Mouse (Mus musculus): ENCODE data around the gene Ctsa.
A peak's percentile ranks its signal among the peaks of the same experiment; 100 is the strongest.
"Not testable (repeated sequence)": the region's sequence is repeated elsewhere in the genome, so short reads cannot be mapped to it uniquely, and the experiment has no call there.

The Ctsa gene

DNA sequence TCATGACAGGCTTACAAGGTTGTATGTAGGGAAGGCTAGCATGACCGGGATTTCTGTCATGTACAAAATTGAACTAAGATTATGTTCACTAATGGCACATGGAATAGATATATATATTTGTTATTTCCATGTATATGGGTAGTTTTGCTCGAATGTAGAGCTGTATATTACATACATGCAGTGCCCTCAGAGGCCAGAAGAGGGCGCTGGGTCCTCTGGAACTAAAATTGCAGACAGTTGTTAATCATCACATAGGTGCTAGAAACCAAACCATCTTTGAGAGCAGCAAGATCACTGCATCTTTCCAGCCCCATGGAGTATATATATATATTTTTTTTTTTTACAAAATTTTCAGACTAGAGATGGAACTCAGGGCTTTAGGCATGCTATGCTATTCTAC, 13.1 kb downstream of the Ctsa start:
- peak; percentile 63 for DNase-seq (ENCODE audit: low read depth, low spot score)

DNA sequence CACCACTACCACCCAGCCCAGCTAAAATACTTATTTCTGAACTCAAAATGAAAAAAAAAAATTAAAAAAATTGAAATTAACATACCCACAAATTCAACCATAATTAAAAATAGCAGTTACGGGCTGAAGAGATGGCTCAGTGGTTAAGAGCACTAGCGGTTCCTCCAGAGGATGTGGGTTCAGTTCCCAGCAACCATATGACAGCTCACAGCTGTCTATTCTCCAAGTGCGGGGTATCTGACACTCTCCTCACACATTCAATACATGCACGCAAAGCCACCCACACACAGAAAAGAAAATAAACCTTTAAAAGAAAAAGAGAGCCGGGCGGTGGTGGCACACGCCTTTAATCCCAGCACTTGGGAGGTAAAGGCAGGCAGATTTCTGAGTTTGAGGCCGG, 17.4 kb downstream of the Ctsa start:
- DNase-seq (ENCODE audit: low read depth, low spot score), result no peak

DNA sequence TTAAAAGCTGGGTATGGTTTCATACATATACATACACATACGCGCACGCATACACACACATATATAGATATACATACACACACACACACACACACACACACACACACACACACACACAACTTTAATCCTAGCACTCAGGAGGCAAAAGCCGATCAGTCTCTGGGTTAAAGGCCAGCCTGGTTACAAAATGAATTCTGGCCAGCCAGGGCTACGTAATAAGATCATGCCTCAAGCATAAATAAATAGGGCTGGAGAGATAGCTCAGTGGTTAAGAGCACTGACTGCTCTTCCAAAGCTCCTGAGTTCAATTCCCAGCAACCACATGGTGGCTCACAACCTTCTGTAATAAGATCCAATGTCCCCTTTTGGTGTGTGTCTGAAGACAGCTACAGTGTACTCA, 22.9 kb downstream of the Ctsa start:
- not testable (repeated sequence) for DNase-seq (ENCODE audit: low read depth, low spot score)

DNA sequence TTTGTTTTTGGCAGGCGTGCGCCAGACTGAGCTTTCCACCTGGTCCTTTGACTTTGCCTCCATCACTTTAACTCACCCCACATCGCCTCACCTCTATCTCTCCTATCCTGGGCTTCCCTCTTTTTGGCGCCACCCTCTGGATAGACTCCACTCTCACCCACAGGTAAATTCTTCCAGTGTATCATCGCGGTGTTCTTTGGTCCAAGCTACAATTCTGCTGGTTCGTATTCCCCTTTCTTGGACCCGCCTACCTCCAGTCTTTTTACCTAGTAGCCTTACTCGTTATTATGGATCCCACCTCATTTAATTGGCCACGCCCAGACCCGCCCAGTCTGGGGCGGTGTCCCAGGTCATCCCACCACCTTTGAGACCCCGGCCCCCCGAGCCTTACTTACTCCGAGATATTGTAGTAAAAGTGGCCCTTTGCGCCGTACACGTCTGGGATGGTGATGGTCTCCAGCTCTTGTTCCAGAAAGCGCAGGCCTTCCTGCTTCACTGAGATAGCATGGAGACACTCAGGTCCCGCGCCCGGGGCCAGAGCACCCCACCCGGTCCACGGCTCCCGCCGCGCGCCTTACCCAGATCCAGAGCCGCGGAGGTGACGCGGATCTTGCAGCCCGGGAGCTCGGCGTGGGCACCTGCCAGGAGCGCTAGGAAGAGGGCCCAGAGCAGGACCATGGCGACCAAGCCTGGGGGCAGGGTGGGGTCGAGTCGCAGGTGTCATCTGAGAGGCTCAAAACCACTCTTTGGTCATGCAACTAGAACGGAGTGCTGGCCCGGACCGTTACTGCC, 23.8 kb downstream of the Ctsa start:
- DNase-seq (ENCODE audit: low read depth, low spot score), result peak; percentile 91

DNA sequence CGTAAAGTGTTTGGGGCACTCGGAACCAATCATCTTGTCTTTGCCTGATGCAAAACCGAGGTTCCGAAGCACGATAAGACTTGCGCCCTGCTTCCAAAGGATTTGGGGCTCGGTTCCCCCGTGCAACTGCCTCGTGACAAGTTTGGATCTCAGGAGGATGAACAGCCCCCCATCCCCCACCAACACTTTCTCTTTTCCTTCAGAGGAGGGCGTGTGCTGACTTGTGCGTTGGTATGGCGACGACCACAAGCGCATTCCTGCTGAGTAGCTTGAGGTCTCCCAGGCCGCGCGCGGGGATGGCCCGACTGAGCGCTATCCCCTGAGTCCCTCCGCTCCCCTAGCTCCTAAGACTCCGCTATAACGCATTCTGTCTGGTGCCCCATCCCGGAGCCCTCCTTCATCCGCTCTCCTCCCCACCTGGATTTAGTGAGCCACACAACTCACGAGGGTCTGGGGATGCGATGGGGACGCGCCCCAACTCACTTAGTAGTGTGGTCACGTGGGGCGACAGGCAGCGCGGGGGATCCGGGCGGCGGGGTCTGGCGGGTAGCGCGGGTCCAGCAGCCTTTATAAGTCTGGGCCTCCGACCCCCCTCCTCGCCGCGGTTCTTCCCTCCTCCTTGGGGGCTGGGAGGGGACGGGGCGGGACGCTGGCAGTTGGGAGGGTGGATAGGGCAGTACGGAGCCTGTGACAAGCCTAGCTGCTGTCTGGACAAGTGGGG, 24.6 kb downstream of the Ctsa start, which contains the start of gene Pltp:
Pltp (minus strand) TSS at position 611 of the 721 bp plus-strand sequence.
- DNase-seq (ENCODE audit: low read depth, low spot score), result peak; percentile 96

DNA sequence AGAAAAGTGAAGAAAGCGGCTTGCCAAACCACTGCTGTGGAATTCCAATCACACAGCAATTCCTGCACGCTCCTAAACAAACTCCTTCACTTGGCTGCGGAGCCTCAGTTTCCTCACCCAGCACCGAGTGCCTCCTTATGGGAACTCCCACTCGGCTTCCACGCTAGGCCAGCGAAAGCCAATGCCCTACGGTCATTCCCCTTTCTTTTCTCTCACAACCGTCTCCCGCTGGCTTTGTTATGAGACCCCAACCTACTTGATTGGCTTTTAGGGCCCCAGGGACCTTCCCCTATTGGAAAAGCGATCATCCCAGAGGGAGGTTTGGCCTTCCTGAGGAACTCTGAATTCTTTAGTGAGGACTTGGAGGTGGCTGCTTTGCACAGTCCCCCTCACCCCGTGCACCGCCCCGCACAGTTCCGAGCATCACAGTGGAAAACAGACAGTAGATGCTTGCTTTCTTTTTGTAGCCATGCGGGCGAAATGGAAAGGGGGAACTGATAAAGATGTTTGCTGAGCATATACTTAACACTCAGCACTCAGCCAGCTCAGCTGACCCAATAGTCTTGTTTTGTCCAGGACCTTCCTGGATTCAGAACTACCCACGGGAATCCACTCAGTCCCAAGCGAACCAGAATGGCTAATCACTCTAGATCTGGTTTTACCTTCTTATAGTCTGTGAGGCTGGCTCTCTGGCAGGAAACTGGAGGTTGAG, 25.3 kb downstream of the Ctsa start:
- DNase-seq (ENCODE audit: low read depth, low spot score), result peak; percentile 83

DNA sequence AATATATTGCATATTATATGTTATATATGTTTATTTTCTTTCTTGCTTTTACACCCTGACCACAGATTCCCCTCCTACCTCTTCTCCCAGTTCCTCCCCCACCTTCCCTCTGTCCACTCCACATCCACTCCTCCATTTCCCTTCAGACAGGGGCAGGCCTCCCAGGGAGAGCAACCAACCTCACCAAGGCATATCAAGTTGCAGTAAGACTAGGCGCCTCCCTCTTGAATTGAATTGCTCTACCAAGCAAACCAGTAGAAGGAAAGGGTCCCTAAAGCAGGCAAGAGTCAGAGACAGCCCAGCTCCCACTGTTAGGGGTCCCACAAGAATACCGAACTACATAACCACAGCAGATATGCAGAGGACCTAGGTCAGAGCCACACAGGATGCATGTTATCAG, 26.5 kb downstream of the Ctsa start:
- no peak for DNase-seq (ENCODE audit: low read depth, low spot score)

DNA sequence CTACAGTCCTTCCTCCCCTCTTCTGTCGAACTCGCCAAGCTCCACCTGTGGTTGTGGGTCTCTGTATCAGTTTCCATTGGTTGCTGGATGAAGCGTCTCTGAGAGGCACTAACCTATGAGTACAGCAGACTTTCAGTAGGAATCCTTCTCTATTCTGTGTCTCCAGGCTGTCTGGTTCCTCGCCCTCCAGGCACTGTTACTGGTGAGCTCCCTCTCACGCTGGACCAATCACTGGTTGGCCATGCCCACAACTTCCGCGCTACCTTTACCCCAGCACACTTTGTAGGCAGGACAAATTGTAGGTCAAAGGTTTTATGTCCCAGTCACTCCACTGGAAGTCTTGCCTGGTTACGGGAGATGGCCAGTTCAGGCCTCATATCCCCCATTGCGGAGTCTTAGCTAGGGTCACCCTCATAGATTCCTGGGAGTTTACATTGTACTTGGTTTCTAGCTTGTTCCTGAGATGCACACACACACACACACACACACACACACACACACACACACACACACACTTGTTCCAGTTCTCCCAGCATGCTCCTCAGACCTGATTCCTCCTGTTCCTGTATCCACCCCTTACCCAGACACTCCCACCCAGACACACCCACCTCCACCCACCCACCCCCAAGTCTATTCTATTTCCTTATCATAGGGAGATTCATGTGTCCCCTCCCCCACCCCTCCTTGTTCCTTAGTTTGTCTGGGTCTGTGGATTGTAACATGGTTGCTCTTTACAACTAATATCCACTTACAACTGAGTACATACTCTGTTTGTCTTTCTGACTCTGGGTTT, 27.2 kb downstream of the Ctsa start:
- DNase-seq (ENCODE audit: low read depth, low spot score), result peak; percentile 62

DNA sequence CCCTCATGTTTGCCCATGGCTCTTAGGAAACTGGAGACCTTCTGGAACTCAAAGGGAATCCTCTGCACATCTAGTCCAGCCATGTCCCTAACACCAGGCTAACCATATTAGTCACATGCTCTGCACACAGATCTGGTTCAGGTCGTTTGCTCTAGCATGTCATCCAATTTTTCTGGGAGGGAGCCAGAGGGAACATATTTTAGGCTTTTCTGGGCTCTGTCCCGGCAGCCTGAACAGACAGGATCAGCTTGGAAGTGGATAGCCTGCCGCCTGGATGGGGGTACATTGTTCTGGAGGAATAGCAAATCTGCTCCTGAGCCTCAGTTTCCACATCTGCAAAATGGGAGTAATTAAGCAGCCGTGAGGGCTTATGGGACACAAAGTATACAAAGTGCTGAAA, 28.4 kb downstream of the Ctsa start:
- no peak for DNase-seq (ENCODE audit: low read depth, low spot score)

DNA sequence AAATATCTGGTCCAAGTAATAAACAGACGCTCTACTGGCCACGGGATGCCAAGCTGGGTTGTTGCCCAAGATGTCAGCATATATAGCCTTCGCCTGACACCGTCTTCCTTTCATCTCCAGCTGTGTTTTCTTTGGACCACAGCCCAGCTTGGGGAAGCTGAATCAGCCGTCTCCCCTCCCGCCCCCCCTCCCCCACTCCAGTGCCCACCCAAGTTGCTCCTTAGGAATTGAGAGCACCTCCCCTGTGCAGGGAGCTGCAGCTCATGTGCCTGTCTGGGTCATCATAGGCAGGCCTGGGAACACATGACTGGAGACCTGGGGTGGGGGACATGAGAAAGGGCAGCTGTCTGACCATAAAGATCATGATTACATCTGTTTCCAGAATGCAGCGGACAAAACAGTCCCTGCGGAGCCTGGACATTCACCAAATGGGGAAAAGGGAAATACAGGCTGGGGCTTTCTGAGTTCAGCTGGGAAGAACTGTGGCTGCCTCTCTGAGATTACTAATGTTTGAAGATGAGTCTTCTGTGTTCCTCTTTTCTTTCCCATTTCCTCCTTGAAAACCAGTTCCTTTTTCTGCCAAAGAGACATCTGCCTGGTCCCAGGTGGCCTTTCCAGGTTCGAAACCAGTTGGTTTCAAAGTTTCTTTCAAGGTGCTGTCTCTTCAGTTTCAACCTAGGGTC, 29.6 kb downstream of the Ctsa start:
- DNase-seq (ENCODE audit: low read depth, low spot score), result no peak

DNA sequence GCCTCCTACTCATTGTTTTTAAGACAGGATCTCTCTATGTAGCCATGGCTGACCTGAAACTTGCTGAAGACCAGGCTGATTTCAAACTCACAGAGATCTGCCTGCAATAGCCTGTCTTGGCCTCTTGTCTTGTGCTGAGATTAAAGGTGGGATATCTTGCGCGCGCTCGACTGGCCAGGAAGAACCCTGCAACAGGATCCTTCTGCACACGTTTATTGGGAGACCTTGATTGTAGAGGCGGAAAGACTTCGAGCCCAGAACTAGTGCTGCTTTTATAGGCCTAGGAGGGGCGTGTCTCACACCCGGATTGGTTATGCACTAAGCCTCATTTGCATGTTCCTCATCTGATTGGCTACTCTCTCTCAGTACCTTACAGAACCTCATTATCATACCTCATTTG, 30.7 kb downstream of the Ctsa start:
- peak; percentile 46 for DNase-seq (ENCODE audit: low read depth, low spot score)

DNA sequence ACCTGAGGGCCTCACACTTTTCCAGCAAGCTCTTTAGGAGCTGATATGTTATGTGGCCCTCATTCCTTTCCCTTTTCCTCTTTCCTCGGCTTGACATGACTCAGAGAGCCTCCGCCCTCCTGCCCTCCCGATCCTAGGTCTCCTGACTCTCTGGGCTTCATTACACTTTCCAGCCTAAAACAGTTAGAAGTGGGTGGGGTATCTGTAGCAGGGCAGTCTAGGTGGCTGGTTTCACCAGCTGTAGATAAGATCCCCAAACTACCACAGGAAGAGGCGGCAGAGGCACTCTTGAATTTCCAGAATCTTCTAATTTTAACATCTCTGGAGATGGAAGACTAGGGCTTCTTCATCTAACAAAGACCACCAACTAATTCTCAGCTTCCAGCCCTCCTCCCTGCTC, 31.9 kb downstream of the Ctsa start:
- no peak for DNase-seq (ENCODE audit: low read depth, low spot score)

DNA sequence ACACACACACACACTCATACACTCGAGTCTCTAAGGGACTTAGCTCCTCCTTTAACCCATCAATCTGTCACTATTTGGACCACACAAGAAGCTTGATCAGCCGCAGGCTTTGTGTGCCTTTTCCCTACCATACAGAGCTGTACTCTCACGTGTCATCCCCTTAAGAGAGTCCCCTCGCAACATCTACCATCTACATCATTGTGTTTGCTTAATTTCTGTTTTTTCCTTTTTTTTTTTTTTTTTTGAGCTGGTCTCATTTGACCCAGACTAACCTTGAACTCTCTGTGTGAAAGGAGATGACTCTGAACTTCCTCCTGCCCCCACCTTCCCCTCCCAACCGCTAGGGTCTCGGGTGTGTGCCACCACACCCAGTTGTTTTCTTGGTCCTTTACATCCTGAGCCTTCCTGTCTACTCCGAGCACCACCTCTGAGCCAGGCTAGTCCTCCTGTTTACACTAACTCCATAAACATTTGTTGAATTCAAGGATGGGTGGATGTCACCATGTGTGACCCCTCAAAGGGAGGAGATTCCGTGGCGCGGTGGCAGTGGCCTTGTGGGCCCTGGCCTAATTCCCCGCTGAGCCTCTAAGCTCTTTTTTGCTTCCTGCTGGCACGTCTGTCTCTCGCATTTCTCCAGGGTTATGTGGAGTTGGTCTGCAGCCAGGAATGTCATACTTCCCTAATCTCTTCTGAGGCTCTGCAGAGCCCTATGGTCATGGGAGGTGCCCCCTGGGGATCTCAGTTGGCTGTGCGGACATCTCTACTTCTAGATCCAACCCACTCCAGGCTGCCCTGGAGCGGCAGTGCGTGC, 34.3 kb downstream of the Ctsa start:
- DNase-seq (ENCODE audit: low read depth, low spot score), result peak; percentile 94

DNA sequence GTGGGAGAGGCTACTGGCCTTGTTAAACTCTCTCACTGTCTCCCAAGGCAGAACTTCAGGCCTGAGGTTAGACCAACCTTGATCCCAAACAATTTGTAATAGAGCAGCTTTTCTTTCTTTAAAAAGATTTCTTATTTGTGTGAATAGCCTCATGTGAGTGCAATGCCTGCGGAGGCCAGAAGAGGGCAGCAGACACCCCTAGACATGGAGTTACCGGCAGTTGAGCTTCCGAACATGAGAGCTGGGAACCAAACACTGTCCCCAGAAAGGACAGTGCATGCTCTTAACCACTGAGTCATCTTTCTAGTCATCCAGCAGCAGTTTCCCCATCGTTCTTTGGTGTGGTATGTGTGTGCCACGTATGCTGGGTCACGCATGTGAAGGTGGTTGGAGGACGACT, 34.9 kb downstream of the Ctsa start:
- peak; percentile 88 for DNase-seq (ENCODE audit: low read depth, low spot score)

DNA sequence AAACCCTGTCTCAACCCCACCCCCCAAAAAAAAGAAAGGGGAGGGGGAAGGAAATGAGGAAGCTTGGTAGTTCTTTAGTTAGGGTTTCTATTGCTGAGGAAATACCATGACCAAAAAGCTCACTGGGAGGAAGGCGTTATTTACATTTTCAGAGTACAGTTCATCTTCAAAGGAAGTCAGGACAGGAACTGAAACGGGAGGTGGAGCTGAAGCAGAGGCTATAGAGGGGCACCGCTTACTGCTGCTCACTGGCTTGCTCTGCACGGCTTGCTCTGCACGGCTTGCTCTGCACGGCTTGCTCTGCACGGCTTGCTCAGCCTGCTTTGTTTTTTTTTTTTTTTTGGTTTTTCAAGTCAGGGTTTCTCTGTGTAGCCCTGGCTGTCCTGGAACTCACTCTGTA, 35.8 kb downstream of the Ctsa start:
- no peak for DNase-seq (ENCODE audit: low read depth, low spot score)

DNA sequence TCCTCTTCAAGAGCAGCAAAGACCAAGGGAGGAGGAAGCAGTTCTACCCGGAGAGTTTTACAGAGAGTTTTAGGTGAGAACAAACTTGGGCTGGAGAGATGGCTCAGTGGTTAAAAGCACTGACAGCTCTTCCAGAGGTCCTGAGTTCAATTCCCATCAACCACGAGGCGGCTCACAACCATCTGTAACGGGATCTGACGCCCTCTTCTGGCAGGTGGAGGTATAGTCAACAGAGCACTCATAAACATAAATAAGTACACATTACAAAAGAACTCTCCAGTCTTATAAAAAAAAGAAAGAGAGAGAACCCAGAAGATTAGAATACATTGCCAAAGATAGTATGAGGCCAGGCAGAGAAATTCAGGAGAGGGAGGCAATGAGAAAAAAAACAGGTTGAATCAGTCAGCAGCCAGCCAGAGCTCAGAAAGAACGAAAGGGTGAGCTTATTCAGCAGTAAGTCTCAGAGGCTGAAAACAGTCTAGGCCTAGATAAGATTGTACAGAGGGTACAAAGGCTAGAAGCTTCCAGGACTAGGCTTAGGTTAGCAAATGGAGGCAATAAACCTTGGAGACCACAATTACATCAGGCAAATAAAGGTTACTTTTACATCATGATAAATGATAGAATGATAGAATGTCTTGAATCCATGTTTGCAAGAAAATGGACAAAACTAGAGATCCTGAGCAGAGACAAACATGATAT, 39.1 kb downstream of the Ctsa start:
- DNase-seq (ENCODE audit: low read depth, low spot score), result peak; percentile 65

DNA sequence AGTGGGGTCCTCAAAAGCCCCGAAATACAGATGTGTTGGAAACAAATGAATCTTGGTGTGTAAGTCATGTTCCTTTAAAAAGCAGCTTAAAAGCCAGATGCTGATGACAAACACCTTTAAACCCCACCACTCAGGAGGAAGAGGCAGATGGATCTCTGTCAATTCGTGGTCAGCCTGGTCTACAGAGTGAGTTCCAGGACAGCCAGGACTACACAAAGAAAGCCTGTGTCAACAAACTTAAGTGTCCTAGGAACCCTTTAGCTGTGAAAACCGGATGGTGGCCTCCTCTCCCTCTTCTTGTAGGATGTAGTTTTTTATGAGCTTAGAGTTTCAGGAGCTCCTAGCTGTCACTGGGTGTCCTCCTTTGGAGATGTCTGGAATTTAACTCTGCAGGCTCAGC, 40.9 kb downstream of the Ctsa start:
- DNase-seq (ENCODE audit: low read depth, low spot score), result no peak

DNA sequence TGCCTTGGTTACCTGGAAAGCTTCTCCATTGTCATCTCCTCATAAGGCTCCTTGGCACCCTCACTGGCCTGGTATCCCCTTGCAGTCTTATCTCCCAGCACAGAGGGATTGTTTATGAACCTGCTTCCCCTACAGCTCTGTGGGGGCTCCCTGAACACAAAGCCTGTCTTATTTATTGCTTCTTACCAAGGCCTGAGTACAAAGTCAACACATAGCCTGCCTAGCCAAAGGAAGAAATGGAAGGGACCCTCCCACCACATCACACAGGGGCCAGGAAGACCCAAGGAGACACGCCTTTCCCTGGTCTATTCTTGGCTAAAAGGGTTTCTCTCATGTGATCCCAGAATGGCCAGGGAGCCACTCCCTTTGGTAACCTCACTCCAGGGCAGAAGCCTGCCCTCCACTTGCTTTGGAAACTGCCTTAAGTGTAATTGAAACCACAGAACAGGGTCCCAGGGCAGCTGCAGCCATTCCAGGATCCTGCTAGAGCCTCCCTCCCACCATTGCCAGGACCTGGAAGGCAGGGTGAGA, 41.6 kb downstream of the Ctsa start:
- peak; percentile 70 for DNase-seq (ENCODE audit: low read depth, low spot score)

DNA sequence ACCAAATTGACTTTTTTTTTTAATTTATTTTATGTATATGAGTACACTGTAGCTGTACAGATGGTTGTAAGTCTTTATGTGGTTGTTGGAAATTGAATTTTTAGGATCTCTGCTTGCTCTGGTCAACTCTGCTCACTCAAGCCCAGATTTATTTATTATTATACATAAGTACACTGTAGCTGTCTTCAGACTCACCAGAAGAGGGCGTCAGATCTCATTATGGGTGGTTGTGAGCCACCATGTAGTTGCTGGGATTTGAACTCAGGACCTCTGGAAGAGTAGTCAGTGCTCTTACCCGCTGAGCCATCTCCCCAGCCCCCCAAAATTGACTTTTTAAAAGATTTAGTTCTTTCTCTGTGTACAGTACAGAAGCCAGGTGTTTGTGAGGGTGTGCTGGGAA, 43.0 kb downstream of the Ctsa start:
- DNase-seq (ENCODE audit: low read depth, low spot score), result not testable (repeated sequence)
